Mouse (Mus musculus) kidney, adult 2 months (tissue): ENCODE measurements around the gene Omg.

Experiments used
- CTCF ChIP-seq: fragments of 200-500 bp; conservative IDR thresholded peaks from 2 replicates; pipeline ENCODE4 v1.5.1; 2011; ENCODE audit warnings: low read depth, mild to moderate bottlenecking, control low read depth, low read length, moderate library complexity, mixed read lengths; ENCODE audit not compliant: insufficient read depth, insufficient read length
- POLR2A ChIP-seq: fragments of 200-500 bp; IDR thresholded peaks from one replicate; pipeline ENCODE4 v1.6.1; 2011; ENCODE audit warnings: low read depth, low read length, control low read depth

GRCm38 (mm10) chr11:79528601-79529000 lies 24.7 kb upstream of the Omg start:
- TF ChIP-seq CTCF (no peak), POLR2A (no peak)
